Mouse (Mus musculus) splenic B cell, adult 2 months (primary cell): Measurements from ENCODE around the gene Map4k3.
"Not testable (repeated sequence)": the region's sequence is repeated elsewhere in the genome, so short reads cannot be mapped to it uniquely, and the experiment has no call there.

Experiments
- DNase-seq: peaks from one replicate; pipeline ENCODE4 v3.0.0-alpha.2; 2011; ENCODE audit warnings: low read depth, low spot score
- H3K27me3 ChIP-seq: 2 replicates; pipeline ENCODE4 v1.6.1; 2012; ENCODE audit warnings: mild to moderate bottlenecking, low read length, moderate library complexity, mixed read lengths; ENCODE audit not compliant: control insufficient read depth, poor library complexity, insufficient read depth, severe bottlenecking
- H3K36me3 ChIP-seq: 2 replicates; pipeline ENCODE4 v1.6.1; 2012; ENCODE audit warnings: mild to moderate bottlenecking, low read length, moderate library complexity, mixed read lengths; ENCODE audit not compliant: control insufficient read depth, poor library complexity, insufficient read depth, severe bottlenecking

The Map4k3 gene

DNA sequence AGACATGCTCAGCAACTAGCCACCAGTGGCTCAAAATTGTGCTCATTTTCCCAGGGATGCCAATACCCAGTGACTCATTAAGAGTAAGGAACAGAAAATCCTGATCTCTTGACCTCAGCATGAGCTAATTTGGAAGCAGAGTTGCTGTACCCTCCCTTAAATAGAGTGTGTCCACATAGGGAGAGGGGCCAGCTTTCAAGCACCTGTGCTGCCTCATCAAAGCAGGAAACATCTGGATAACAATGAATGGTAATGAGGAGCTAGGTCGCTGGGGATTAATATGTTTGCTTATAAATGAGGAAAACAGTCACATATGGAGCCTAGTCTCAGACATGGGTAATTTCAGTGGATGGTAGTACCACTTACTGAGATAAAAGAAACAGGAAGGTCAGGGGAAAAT lies 24.2 kb upstream of the Map4k3 start:
- DNase-seq, result no peak
- Histone ChIP-seq H3K36me3 (no peaks in the 10 kb centered on the region), H3K27me3 (peaks cover 1% of the 10 kb centered on the region; the same call in 1 of the 2 replicates)

DNA sequence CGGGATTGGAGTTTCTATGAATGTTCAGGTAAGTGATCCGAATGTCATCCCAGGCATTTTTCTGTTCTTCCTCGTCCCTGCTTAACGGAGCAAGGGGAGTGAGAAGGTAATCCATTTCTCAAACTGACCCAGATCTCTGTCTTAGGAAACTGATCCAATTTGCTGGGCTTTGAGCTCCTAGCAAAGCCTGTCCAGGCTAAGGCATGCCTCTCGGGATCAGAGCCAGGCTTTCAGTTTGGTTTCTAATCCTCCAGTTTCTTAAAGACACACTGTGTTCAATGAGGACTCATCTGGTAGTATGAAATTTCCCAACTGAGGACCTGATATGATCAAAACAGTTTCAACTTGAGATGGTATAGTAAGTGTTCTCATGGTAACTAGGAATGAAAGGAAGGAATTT lies 11.1 kb upstream of the Map4k3 start:
- no peak for DNase-seq
- Histone ChIP-seq H3K27me3 (no peaks in the 10 kb centered on the region; the same call in 1 of the 2 replicates), H3K36me3 (no peaks in the 10 kb centered on the region)

DNA sequence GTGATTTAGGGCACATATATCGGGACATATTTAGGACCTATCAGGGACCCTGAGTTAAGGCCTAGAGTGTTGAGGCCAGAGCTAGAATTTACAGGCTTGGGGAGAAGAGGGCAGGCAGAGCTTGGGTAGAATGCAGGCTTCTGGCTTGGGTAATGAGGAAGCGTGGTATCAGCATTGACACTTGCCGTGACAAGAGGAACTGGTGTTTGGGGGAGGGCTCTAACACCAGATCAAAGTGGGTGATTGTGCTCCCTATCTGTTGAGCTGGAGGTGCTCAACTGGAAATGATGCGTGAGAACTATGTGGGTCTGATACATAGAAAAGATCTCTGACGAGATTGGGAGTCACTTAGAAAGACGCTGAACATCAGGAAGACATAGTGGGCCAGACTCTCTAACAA lies 6.4 kb upstream of the Map4k3 start:
- no peaks in the 10 kb centered on the region for H3K36me3 ChIP-seq
- no peaks in the 10 kb centered on the region for H3K27me3 ChIP-seq
- peak; percentile 20 for DNase-seq

DNA sequence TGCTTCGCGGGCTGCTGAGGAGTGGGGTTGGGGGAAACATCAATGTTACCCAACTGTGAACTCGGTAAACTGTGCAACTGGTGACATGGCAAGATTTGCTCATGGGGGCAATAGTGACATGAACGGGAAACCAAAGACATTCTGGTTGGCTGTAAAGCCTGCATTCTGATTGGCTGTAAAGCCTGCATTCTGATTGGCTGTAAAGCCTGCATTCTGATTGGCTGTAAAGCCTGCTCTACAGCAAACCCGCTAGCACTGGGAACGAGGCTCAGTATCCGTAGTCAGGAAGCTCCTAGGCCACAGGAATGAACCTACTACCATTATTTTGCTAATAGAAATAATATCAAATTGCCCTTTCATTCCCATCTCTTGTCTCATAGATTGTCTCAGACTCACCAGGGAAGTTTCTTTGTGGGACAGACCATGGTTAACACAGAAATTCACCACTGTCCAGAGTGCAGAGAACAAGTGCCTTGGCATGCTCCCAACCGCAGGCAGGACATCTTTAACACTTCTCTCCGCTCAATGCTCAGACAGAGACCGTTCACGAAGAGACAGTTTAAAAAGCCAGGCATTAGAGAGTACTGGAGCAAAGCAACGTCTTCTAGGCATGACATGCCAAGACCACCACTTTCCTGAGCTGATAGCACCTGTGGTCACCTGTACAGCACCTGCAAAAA lies 5.0 kb upstream of the Map4k3 start:
- H3K27me3 ChIP-seq, result no peaks in the 10 kb centered on the region
- H3K36me3 ChIP-seq, result no peaks in the 10 kb centered on the region

DNA sequence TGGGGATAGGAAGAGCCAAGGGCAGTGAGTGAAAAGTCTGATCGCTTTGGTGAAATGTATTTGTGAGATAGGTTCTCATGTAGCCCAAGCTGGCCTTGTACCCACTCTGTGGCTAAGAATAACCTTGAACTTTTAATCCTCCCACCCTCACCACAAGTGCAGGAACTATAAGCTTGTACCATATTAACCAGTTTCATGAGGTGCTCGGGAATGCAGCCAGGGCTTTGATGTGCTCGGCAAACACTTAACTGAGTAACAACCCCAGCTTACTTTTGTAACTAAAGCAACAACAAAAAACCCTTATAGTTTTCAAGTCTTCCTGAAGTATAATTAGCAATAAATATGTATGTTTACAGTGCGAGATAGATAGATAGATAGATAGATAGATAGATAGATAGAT lies 4.0 kb upstream of the Map4k3 start:
- DNase-seq, result no peak
- H3K36me3 ChIP-seq, result no peaks in the 10 kb centered on the region

More for the DNA sequence above, 5.0 kb upstream of the Map4k3 start:
- no peak for DNase-seq

DNA sequence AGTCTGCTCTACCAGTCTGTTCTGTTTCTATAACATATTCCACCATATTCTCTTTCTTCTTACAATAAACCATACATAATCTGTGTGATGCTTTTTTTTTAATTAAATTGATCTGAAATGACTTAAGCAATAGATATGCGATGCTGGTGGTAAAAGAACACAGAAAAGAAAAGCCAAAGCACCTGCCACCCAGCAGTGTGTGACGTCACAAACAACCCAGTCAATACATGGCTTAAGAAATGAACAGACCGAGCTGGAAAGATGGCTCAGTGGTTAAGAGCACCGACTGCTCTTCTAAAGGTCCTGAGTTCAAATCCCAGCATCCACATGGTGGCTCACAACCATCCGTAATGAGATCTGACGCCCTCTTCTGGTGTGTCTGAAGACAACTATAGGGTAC lies 2.0 kb upstream of the Map4k3 start:
- DNase-seq, H3K36me3 ChIP-seq, H3K27me3 ChIP-seq: not testable (repeated sequence)

More for the DNA sequence above, 4.0 kb upstream of the Map4k3 start:
- H3K27me3 ChIP-seq, result no peaks in the 10 kb centered on the region

DNA sequence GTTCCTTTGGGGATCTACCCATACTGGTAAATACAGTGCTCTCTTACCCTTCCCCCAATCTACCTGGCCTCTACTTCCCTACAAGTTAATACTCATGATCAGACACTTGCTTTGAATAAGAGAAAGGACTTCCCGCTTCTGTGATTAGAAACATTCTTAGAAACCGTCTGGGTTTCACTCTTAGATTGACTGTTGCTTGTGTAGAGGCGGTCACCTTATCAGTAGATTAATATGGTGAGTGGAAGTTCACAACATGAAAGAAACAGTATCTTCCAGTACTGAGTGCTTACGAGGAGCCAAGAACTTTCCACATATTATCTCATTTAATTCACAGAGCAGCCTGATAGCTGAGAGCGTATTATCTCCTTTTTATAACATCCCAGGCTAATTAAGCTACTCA lies 1.5 kb upstream of the Map4k3 start:
- H3K27me3 ChIP-seq, result no peaks in the 10 kb centered on the region
- no peaks in the 10 kb centered on the region for H3K36me3 ChIP-seq
- peak; percentile 15 for DNase-seq

DNA sequence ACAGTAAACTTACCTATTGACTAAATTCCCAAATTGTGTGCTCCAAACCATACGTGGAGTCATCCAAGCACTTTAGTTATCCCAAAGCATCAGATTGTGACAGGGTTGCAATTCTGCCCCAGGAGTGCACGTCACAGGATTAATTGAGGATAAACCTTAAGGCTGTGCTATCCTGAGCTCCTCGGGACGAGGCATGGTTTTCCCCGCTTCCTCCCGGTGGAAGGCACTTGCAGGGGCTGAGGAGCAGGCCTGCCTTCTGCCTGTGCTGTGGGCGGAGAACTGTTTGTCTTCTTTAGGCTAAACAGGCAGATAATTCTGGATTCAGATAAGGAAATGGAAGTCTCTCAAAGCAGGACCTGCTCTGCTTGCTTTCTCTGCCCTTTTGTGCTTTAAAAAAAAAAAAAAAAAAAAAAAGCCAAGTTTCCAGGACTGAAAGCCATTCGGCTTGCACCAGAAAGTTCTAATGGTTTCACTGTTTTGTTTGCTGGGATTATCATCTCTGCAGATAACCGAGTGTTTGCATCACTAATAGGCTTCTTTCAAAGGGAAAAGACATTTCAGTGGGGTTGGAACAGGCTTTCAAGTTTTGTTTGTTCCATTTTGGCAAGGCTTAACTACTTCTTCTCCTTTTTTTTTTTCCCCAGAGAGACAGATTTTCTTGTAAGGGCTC lies 930 bp upstream of the Map4k3 start:
- no peaks in the 10 kb centered on the region for H3K36me3 ChIP-seq
- H3K27me3 ChIP-seq, result no peaks in the 10 kb centered on the region
- no peak for DNase-seq

DNA sequence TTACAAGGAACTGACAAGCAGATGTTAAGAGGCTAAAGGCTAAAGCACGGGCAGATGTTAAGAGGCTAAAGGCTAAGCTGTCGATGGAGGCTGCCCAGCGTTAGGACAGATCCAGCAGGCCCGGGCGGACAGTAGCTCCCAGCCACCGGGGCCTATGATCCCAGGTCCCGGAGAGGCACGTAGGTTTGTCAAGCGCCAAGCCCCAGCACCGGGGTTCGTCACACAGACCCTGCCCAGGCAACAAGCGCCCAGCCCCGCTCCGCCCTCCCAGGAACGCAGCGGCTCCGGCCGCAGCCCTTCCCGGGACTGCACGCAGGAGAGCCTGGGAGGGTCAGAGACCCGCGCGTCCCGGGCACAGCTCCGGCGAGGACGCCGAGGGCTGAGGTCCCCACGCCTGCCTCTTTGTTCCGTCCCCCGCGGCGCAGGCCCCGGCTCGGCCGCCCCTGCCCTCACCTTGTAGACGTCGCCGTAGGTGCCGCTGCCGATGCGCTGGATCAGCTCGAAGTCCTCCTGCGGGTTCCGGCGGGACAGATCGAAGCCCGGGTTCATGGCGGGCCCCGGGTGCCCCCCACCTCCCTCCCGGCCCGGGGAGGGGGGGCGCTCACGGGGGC lies 839 bp downstream of the Map4k3 start:
- DNase-seq, result peak; percentile 36
- no peaks in the 10 kb centered on the region for H3K36me3 ChIP-seq
- H3K27me3 ChIP-seq, result no peaks in the 10 kb centered on the region

DNA sequence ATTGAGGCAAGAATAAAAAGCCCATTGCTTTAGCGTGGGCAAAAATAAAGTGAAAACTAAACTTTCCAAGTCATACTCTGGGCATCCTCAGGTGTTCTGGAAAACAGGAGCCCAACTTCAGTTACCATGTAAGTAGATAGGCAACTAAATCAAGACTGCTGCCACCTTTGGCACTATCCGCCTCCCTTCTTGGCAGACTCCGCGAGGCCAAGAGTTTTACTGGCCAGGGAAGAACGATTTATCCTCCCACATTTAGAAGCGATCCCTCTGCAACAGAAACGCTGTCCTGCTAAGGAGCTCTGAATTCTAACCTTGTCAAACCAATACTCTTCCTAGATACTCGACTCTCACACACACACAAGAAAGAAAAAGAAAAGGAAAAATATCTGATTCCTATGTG lies 1.5 kb downstream of the Map4k3 start:
- no peak for DNase-seq
- Histone ChIP-seq H3K36me3 (no peaks in the 10 kb centered on the region), H3K27me3 (no peaks in the 10 kb centered on the region)

DNA sequence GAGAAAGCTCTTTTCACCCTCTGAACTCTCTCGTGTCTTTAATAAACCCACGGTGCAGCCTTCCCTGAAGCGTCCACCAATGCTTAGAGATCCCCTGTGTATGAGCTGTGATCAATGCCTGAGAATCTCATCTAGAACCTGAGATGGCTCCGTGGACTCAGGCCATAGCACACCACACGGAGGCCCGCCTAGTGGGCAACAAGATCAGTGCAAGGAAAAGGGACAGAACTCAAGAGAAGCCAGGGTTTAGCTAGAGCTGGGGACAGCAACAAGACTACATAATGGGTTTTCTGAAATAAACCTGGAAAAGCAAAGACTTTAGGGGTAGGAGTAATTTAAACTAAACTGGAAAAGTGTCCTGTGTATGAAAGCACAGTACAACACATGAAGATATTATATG lies 5.2 kb downstream of the Map4k3 start:
- no peaks in the 10 kb centered on the region for H3K36me3 ChIP-seq
- DNase-seq, result no peak
- H3K27me3 ChIP-seq, result no peaks in the 10 kb centered on the region

DNA sequence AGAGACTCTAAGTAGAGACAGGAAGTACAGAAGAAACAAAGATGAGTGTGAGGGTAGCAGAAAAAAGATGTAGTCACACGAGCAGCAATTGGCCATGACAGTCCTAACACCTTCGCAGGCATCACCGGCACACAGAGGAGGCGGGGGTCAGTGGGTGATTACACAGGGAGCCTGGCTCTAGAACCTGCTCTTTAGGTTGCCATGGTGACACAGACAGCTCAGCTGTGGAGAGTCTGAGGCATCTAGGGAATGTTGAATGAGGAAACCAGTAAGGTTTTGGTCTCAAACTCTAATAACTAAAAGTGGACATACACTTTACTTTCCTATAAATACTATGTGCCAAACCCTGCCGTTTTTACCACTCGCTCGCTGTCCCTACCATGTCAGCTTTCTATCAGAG lies 6.6 kb downstream of the Map4k3 start:
- no peak for DNase-seq
- H3K27me3 ChIP-seq, result no peaks in the 10 kb centered on the region
- no peaks in the 10 kb centered on the region for H3K36me3 ChIP-seq

DNA sequence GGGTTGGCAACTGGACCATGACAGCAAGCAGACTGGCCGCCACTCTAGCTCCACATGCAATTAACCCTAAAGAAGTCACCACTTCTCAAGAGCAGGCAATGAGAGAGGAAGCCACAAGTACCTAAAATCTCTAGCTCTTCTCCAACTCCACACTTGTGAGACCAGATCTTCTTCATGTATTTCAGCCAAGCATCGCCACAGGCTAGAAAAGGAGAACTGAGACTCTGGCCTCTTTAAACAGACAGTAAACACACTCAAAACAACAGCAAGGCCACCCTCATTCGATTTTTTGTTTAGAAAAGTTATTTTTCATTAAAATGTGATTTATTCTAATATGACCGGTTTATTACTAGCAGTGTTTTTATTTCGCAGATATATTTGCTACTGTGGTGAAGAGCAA lies 9.0 kb downstream of the Map4k3 start:
- Histone ChIP-seq H3K27me3 (no peaks in the 10 kb centered on the region), H3K36me3 (no peaks in the 10 kb centered on the region)
- DNase-seq, result peak; percentile 40

DNA sequence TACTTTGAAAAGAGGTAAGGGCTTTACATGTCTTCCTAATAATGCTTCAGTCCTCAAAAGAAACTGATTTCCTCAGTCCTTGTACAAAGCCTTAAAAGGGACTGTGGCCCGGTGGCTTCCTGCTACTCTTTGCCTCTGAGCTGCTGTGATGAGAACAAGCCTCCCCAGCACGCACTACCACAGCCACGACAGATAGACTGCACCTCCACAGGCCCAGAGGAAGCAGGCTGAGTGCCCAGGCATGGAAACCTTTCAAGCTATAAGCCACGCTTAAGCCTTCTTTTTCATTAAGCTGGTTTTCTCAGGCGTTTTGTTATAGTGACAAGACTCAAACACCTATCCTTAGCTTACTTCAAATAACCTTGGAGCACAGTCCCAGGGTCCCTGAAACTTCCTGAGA lies 10.0 kb downstream of the Map4k3 start:
- no peak for DNase-seq
- Histone ChIP-seq H3K36me3 (no peaks in the 10 kb centered on the region), H3K27me3 (no peaks in the 10 kb centered on the region)

DNA sequence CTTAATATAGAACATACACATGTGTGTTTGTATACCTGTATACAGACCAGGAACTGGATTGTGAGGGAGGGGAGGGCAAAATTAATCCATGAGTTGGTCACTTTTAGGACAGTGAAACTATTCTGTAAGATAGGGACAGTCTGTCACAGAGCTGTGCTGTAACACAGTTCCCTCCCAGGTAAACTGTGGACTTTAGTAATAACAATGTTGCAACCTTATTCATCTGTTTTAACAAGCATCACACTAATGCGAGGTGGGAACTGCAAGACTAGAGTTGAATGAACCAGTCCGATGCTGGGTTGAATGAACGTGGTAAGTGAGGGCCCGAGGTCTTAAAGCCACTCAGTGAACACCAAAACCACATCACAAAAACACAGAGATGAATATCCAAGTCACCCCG lies 14.7 kb downstream of the Map4k3 start:
- no peak for DNase-seq
- H3K36me3 ChIP-seq, result no peaks in the 10 kb centered on the region

More for the DNA sequence above, 14.7 kb downstream of the Map4k3 start:
- no peaks in the 10 kb centered on the region for H3K27me3 ChIP-seq
